ENCODE assay signal across 9 mouse cellular contexts in the genomic region with DNA sequence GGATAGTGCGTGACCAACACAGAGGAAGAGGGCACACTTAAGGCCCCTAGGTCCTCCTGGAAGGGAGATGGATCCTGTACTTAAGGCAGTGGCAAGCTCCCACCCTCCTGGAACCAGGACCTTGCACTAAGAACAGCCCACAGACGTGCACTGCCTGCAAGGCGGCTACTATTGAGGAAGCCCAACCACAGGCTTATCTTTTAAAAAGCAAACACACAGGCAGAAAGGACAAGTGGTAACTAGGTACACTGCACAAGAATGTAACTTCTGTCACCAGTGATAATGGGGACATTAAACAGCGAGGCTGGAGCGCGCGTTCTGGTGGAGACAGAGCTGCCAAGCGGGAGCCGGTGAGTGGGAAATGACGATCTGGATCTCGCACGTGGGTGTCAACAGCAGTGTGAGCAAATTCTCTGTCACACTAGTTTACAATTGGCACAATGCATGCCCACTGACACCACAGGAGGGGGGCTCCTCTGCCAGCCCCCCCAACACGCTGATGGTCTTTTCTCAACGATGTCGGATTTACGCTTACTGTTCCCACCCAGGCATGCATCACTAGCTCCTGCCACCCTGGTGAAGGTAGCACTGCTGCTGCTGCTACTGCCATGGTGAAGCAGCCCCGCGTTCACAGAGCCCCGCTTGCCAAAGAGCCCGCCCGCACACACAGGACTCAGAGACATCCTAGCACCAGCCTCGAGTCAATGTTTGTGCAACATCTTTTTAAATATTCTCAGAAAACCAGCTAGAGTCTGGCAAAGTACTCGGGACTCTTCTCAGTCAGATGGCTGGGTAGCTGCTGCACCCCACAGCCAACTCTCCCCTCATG. TPM values are rescaled to one million over a fixed set of nuclear protein-coding genes. Genes with fewer than 3 reads are reported as not detected.
DNase-seq lines count a peak whose midpoint lies in the region; ATAC-seq lines count a peak whose summit lies in the region.
"Had no signal": no experiment of that assay in that cellular context is flagged by ENCODE, and none has a peak within 500 bp of the region (broad histone marks: within the 10 kb centered on the region; RNA-seq: fewer than 3 reads in every experiment).

No protein-coding gene starts in this region.

- H3K4me2 ChIP-seq in heart, embryonic 13.5 days = peak overlapping the region; percentile 48

- 0 out of 2 replicates have a peak overlapping the region, but pooled peaks have one; percentile 0 for H3K4me3 ChIP-seq in heart, embryonic 13.5 days
- H3K4me3 ChIP-seq: erythroblast, embryonic 14.5 days had no signal

- no peaks in the 10 kb centered on the region for H3K27me3 ChIP-seq in heart, embryonic 13.5 days (replicated peaks)

- no peaks in the 10 kb centered on the region for H3K9me3 ChIP-seq in heart, embryonic 13.5 days

- intact Hi-C loops in heart, postnatal 25 days (cut with DNase I) = no loop called here

- DNase-seq in heart, postnatal 25 days (ENCODE audit: low spot score) = no peak
- peak; percentile 72 to 80 for DNase-seq in frontal cortex, postnatal 36 days (ENCODE audit: low spot score in 2 of 2)
- DNase-seq in left cerebral cortex, adult 8-10 months (ENCODE audit: low spot score in 2 of 2) = peak; percentile 46 to 83
- DNase-seq in thymus, postnatal 36 days = no peak
- no peak for DNase-seq in spleen, postnatal 14 days (ENCODE audit: low spot score in 2 of 2)
- DNase-seq in ovary, postnatal 36 days (ENCODE audit: low spot score) = no peak

- peaks cover 71% of the 10 kb centered on the region for H3K4me1 ChIP-seq in heart, embryonic 13.5 days

- 36% methylated on average over 23 of the region's 23 CpGs for WGBS in heart, embryonic 13.5 days

- peaks cover 45% of the 10 kb centered on the region for H3K36me3 ChIP-seq in heart, embryonic 13.5 days

- peak; percentile 28; the same call in 1 of the 2 replicates for ATAC-seq in heart, embryonic 13.5 days (ENCODE audit: extremely low read depth, insufficient number of reproducible peaks, low FRiP score, low TSS enrichment)
- peak; percentile 87 for ATAC-seq in megakaryocyte-erythroid progenitor cell, adult 5-6 weeks (replicated peaks; ENCODE audit: low FRiP score, low TSS enrichment, poor library complexity, severe bottlenecking)

- peak overlapping the region; percentile 66 for H3K9ac ChIP-seq in heart, embryonic 13.5 days

- peak overlapping the region; percentile 88 for H3K27ac ChIP-seq in heart, embryonic 13.5 days (replicated peaks)

RNA-seq across cellular contexts. Expression of gene Slc38a10, which starts 14.1 kb away (rescaled TPM):
- 83.7 and 88.0 TPM in 2 replicates for polyA plus RNA-seq in heart, embryonic 13.5 days (2015; fragmentation: Nextera tagmentation; extraction: Ambion mirVana)
- 10 to 100 TPM; 75.9 to 78.0 TPM for total RNA-seq in heart, postnatal 25 days (2021)
- total RNA-seq in left cerebral cortex, adult 8-10 months (2022) = 10 to 100 TPM; 80.0 to 98.8 (median 89.6) TPM
- total RNA-seq in megakaryocyte-erythroid progenitor cell, adult 5-6 weeks (2014; fragmentation: Nextera tagmentation) = 47.0 and 56.6 TPM in 2 replicates
- total RNA-seq in megakaryocyte-erythroid progenitor cell, adult 5-6 weeks (2017) = 33.2 and 37.4 TPM in 2 replicates

RNA-seq across cellular contexts. Expression of gene Ndufaf8, which starts 38.3 kb away (rescaled TPM):
- 81.1 and 95.7 TPM in 2 replicates for polyA plus RNA-seq in heart, embryonic 13.5 days (2015; fragmentation: Nextera tagmentation; extraction: Ambion mirVana)
- 10 to 100 TPM; 67.1 to 69.7 TPM for total RNA-seq in heart, postnatal 25 days (2021)
- 10 to 100 TPM; 27.8 to 44.9 (median 35.4) TPM for total RNA-seq in left cerebral cortex, adult 8-10 months (2022)
- total RNA-seq in megakaryocyte-erythroid progenitor cell, adult 5-6 weeks (2014; fragmentation: Nextera tagmentation) = 36.8 and 74.1 TPM in 2 replicates
- 21.2 and 41.9 TPM in 2 replicates for total RNA-seq in megakaryocyte-erythroid progenitor cell, adult 5-6 weeks (2017)

RNA-seq across cellular contexts. Expression of gene Tepsin, which starts 38.5 kb away (rescaled TPM):
- polyA plus RNA-seq in heart, embryonic 13.5 days (2015; fragmentation: Nextera tagmentation; extraction: Ambion mirVana) = 13.0 and 13.5 TPM in 2 replicates
- total RNA-seq in heart, postnatal 25 days (2021) = 1 to 10 TPM; 7.4 to 8.2 TPM
- 10 to 100 TPM; 15.7 to 17.7 (median 17.0) TPM for total RNA-seq in left cerebral cortex, adult 8-10 months (2022)
- total RNA-seq in megakaryocyte-erythroid progenitor cell, adult 5-6 weeks (2014; fragmentation: Nextera tagmentation) = 12.8 and 24.1 TPM in 2 replicates
- total RNA-seq in megakaryocyte-erythroid progenitor cell, adult 5-6 weeks (2017) = 5.0 and 6.0 TPM in 2 replicates

RNA-seq across cellular contexts. Expression of gene Cep131, which starts 50.4 kb away (rescaled TPM):
- 13.4 and 13.8 TPM in 2 replicates for polyA plus RNA-seq in heart, embryonic 13.5 days (2015; fragmentation: Nextera tagmentation; extraction: Ambion mirVana)
- total RNA-seq in heart, postnatal 25 days (2021) = 1 to 10 TPM; 9.3 to 9.7 TPM
- total RNA-seq in left cerebral cortex, adult 8-10 months (2022) = 10 to 100 TPM; 29.8 to 37.4 (median 32.2) TPM
- total RNA-seq in megakaryocyte-erythroid progenitor cell, adult 5-6 weeks (2014; fragmentation: Nextera tagmentation) = 9.6 and 18.9 TPM in 2 replicates
- total RNA-seq in megakaryocyte-erythroid progenitor cell, adult 5-6 weeks (2017) = 18.1 and 22.3 TPM in 2 replicates

Comparison
In these comparisons a context has a peak if more than half of its experiments do, and no peak if none do; other contexts are left out.
1. DNase-seq: peak in frontal cortex, postnatal 36 days (2 of 2) and left cerebral cortex, adult 8-10 months (2 of 2); none in heart, postnatal 25 days (single experiment), thymus, postnatal 36 days (0 of 2), spleen, postnatal 14 days (0 of 2) and ovary, postnatal 36 days (single experiment).